Mouse (Mus musculus) CH12.LX (cell line): ENCODE results near the gene Slc13a2. TPM values are rescaled to one million over a fixed set of nuclear protein-coding genes. Genes with fewer than 3 reads are reported as not detected.

Source experiments
- DNase-seq: peaks from one replicate; pipeline ENCODE4 v3.0.0-alpha.2; 2013; ENCODE audit errors: extremely low read depth
- H3K27ac ChIP-seq: 2 replicates; pipeline ENCODE4 v1.5.1; 2012; ENCODE audit warnings: low read depth, mild to moderate bottlenecking, control low read depth, moderate library complexity; ENCODE audit not compliant: insufficient read depth
- H3K27me3 ChIP-seq: replicated peaks from 2 replicates; pipeline ENCODE3; 2012; ENCODE audit warnings: inconsistent platforms
- H3K36me3 ChIP-seq, 2 experiments: replicated peaks in 1 of 2; 2 replicates each; pipeline versions ENCODE3 to v1.6.1; 2012; ENCODE audit warnings: inconsistent platforms in 1 of 2, low read length in 1 of 2, mild to moderate bottlenecking in 1 of 2, mixed read lengths in 1 of 2, moderate library complexity in 1 of 2; ENCODE audit not compliant: control insufficient read depth in 1 of 2, insufficient read depth in 1 of 2
- H3K4me1 ChIP-seq, 2 experiments: 2 replicates each; pipeline ENCODE4 v1.6.1; 2012; ENCODE audit warnings: inconsistent platforms in 1 of 2, moderate library complexity in 1 of 2; ENCODE audit not compliant: insufficient read depth in 2 of 2, control insufficient read depth in 1 of 2
- H3K4me2 ChIP-seq: 2 replicates; pipeline ENCODE4 v1.6.1; 2012; ENCODE audit warnings: low read depth, mild to moderate bottlenecking, control low read depth; ENCODE audit not compliant: poor library complexity, insufficient read depth, severe bottlenecking
- H3K4me3 ChIP-seq, 3 experiments: fragments of 150-350 bp in 1 of 3; sonication (generic) in 1 of 3; replicated peaks in 1 of 3; 2 replicates each; pipeline versions ENCODE3 to v1.5.1; 2011 to 2012; ENCODE audit warnings: low read depth in 2 of 3, low read length in 2 of 3, mild to moderate bottlenecking in 2 of 3, moderate library complexity in 2 of 3, control low read depth in 1 of 3, improper control_type of control experiment in 1 of 3, inconsistent platforms in 1 of 3, mixed read lengths in 1 of 3; ENCODE audit not compliant: poor library complexity in 1 of 3
- H3K79me2 ChIP-seq: replicated peaks from 2 replicates; pipeline ENCODE4 v1.6.1; 2012; ENCODE audit warnings: mild to moderate bottlenecking, moderate library complexity; ENCODE audit not compliant: control insufficient read depth, poor library complexity, insufficient read depth, severe bottlenecking; ENCODE audit errors: extremely low read depth
- H3K9ac ChIP-seq: 2 replicates; pipeline ENCODE4 v1.6.1; 2012; ENCODE audit warnings: low read depth, mild to moderate bottlenecking, control low read depth, moderate library complexity; ENCODE audit not compliant: insufficient read depth
- H3K9me3 ChIP-seq: replicated peaks from 2 replicates; pipeline ENCODE3; 2012; ENCODE audit warnings: low read length, inconsistent platforms, mixed read lengths
- BHLHE40 ChIP-seq: IDR thresholded peaks from 2 replicates; pipeline ENCODE4 v1.6.1; 2011; ENCODE audit warnings: mild to moderate bottlenecking, low read depth, low read length, improper control_type of control experiment
- CTCF ChIP-seq, 2 experiments: IDR thresholded peaks in 1 of 2; conservative IDR thresholded peaks in 1 of 2; 2 replicates each; pipeline ENCODE4 v1.5.1; 2011 to 2012; ENCODE audit warnings: low read depth in 2 of 2, low read length in 2 of 2, improper control_type of control experiment in 1 of 2, inconsistent platforms in 1 of 2, mild to moderate bottlenecking in 1 of 2, moderate library complexity in 1 of 2
- ETS1 ChIP-seq: conservative IDR thresholded peaks from 2 replicates; pipeline ENCODE4 v1.6.1; 2012; ENCODE audit warnings: low read depth, mild to moderate bottlenecking, inconsistent platforms, low read length, improper control_type of control experiment, moderate library complexity
- IRF4 ChIP-seq: IDR thresholded peaks from 2 replicates; pipeline ENCODE4 v1.6.1; 2014; ENCODE audit warnings: low read depth, mild to moderate bottlenecking, inconsistent platforms, low read length, improper control_type of control experiment
- JUN ChIP-seq: IDR thresholded peaks from 2 replicates; pipeline ENCODE4 v1.6.1; 2011; ENCODE audit warnings: low read depth, mild to moderate bottlenecking, low read length, improper control_type of control experiment, moderate library complexity; ENCODE audit not compliant: insufficient read depth
- MAZ ChIP-seq: IDR thresholded peaks from 2 replicates; pipeline ENCODE4 v1.6.1; 2012; ENCODE audit warnings: low read depth, mild to moderate bottlenecking, inconsistent platforms, low read length, improper control_type of control experiment, moderate library complexity
- MEF2A ChIP-seq: IDR thresholded peaks from 2 replicates; pipeline ENCODE4 v1.6.1; 2014; ENCODE audit warnings: low read depth, mild to moderate bottlenecking, inconsistent platforms, low read length, improper control_type of control experiment, borderline replicate concordance
- RAD21 ChIP-seq: IDR thresholded peaks from 2 replicates; pipeline ENCODE4 v1.6.1; 2011; ENCODE audit warnings: low read depth, mild to moderate bottlenecking, low read length, improper control_type of control experiment, moderate library complexity
- SIN3A ChIP-seq: IDR thresholded peaks from 2 replicates; pipeline ENCODE4 v1.6.1; 2012; ENCODE audit warnings: low read length, improper control_type of control experiment, inconsistent platforms
- TBP ChIP-seq: conservative IDR thresholded peaks from 2 replicates; pipeline ENCODE4 v1.6.1; 2011; ENCODE audit warnings: low read depth, low read length, improper control_type of control experiment
- UBTF ChIP-seq: IDR thresholded peaks from 2 replicates; pipeline ENCODE4 v1.6.1; 2012; ENCODE audit warnings: low read depth, mild to moderate bottlenecking, inconsistent platforms, low read length, improper control_type of control experiment, moderate library complexity
- USF1 ChIP-seq: IDR thresholded peaks from 2 replicates; pipeline ENCODE4 v1.6.1; 2014; ENCODE audit warnings: low read depth, mild to moderate bottlenecking, inconsistent platforms, low read length, improper control_type of control experiment
- ZC3H11A ChIP-seq: IDR thresholded peaks from 2 replicates; pipeline ENCODE4 v1.6.1; 2012; ENCODE audit warnings: low read depth, mild to moderate bottlenecking, inconsistent platforms, low read length, improper control_type of control experiment
- ZKSCAN1 ChIP-seq: IDR thresholded peaks from 2 replicates; pipeline ENCODE4 v1.6.1; 2012; ENCODE audit warnings: low read depth, inconsistent platforms, low read length, improper control_type of control experiment, borderline replicate concordance
- ZMIZ1 ChIP-seq: IDR thresholded peaks from 2 replicates; pipeline ENCODE4 v1.6.1; 2012; ENCODE audit warnings: low read depth, mild to moderate bottlenecking, inconsistent platforms, low read length, improper control_type of control experiment
- dilution Hi-C: fragments of 300-500 bp; cut with MboI; formaldehyde crosslinking; loops from 2 replicates; pipeline ENCODE4 v1.14.3; 2020; ENCODE audit warnings: low sequenced_read_pairs; ENCODE audit not compliant: extremely low pct_unique_long_range_greater_than_20kb, extremely low pct_ligation_motif_present
- in situ Hi-C: fragments of 300-500 bp; cut with MboI; formaldehyde crosslinking; loops from 3 replicates; pipeline ENCODE4 v1.14.3; 2019; ENCODE audit warnings: low sequenced_read_pairs, low pct_ligation_motif_present, low pct_unique_long_range_greater_than_20kb, mixed read lengths
- polyA plus RNA-seq: library from polyadenylated mRNA; unstranded; fragments of >175 nt; gene quantifications from 2 replicates; pipeline ENCODE4 v1.2.1, GENCODE M21; 2012; ENCODE audit warnings: low read depth; ENCODE audit not compliant: insufficient read length
- total RNA-seq, 2 experiments: library from RNA; depleted of rRNA; stranded (reverse); fragments of 300-350 nt in 1 of 2; fragments of >200 nt in 1 of 2; gene quantifications; 2 replicates each; pipeline ENCODE4 v1.2.3; 2012 to 2014

Slc13a2 gene
- total and polyA plus RNA-seq, 3 experiments = not detected

- no peak overlapping the region for H3K27ac ChIP-seq
- H3K4me3 ChIP-seq = no peak overlapping the region
- H3K27me3 ChIP-seq = peaks cover 8% of the 10 kb centered on the region
- in situ Hi-C loops = loop anchor here (5.0 kb wide), 1 partner anchor 35 kb away; the partner anchor contains the start of genes Sarm1 and Vtn
- no peaks in the 10 kb centered on the region for H3K79me2 ChIP-seq
- dilution Hi-C loops = no loop called here
- H3K36me3 ChIP-seq = no peaks in the 10 kb centered on the region
- H3K9ac ChIP-seq = no peak overlapping the region
- TF ChIP-seq MEF2A = no peak
- no peak for TF ChIP-seq JUN
- TF ChIP-seq ZKSCAN1 = no peak
- no peak for TF ChIP-seq RAD21
- H3K4me2 ChIP-seq = no peak overlapping the region
- no peak for DNase-seq
- H3K9me3 ChIP-seq = peaks cover 8% of the 10 kb centered on the region
- peaks cover 9 to 14% of the 10 kb centered on the region in 2 experiments for H3K4me1 ChIP-seq
These were observed 40.7 kb upstream of the Slc13a2 start for GRCm38 (mm10) chr11:78462669-78463068.

- no peak overlapping the region for H3K27ac ChIP-seq
- no peak overlapping the region for H3K4me3 ChIP-seq
- no peak overlapping the region for H3K9ac ChIP-seq
- H3K4me1 ChIP-seq = peaks cover 9 to 14% of the 10 kb centered on the region in 2 experiments
- dilution Hi-C loops = no loop called here
- peaks cover 8% of the 10 kb centered on the region for H3K9me3 ChIP-seq
- TF ChIP-seq MAZ (no peak), BHLHE40 (no peak), RAD21 (peak; percentile 10), UBTF (no peak), CTCF (conservative IDR thresholded peaks at IDR 0.05 in 1 of 2, IDR thresholded peaks at IDR 0.05 in 1 of 2; ENCODE audit: low read depth in 2 of 2, low read length in 2 of 2) (peak; percentile 56 to 69)
- TF ChIP-seq, all 38 proteins: peak for 2
- no peaks in the 10 kb centered on the region for H3K36me3 ChIP-seq
- peak; percentile 44 for DNase-seq
- peaks cover 13% of the 10 kb centered on the region for H3K27me3 ChIP-seq
- in situ Hi-C loops = loop anchor here (5.0 kb wide), 1 partner anchor 35 kb away; the partner anchor contains the start of genes Sarm1 and Vtn
- H3K4me2 ChIP-seq = no peak overlapping the region
- H3K79me2 ChIP-seq = no peaks in the 10 kb centered on the region
These were observed 39.9 kb upstream of the Slc13a2 start for GRCm38 (mm10) chr11:78461894-78462293.

DNA sequence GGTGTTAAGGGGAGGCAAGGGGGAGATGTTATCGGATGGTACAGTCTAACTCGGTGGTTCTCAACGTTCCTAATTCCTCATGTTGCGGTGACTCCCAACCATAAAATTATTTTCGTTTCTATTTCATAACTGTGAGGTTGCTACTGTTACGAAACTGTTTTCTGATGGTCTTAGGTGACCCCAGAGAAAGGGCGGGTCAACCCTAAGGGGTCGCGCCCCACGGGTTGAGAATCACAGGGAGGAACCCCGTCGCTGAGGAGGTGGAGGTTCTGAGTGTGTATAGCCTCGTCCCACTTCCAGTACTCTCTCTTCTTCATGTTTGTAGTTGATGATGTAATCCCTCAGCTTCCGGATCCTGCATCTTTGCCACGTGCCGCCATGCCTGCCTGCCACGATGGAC, 36.7 kb upstream of the Slc13a2 start:
- H3K79me2 ChIP-seq = no peaks in the 10 kb centered on the region
- H3K27me3 ChIP-seq = peaks cover 19% of the 10 kb centered on the region
- H3K9me3 ChIP-seq = peaks cover 8% of the 10 kb centered on the region
- TF ChIP-seq TBP (no peak), ZC3H11A (no peak), ETS1 (no peak), SIN3A (no peak), USF1 (no peak), ZMIZ1 (no peak), ZKSCAN1 (no peak), IRF4 (no peak)
- TF ChIP-seq, all 38 proteins: peak for 0
- Histone ChIP-seq H3K4me1 (peaks cover 2 to 8% of the 10 kb centered on the region in 2 experiments; a peak in 3 of 4 replicates), H3K4me2 (no peak overlapping the region), H3K27ac (no peak overlapping the region), H3K9ac (no peak overlapping the region), H3K4me3 (no peak overlapping the region), H3K36me3 (no peaks in the 10 kb centered on the region)
- no peak for DNase-seq
- in situ Hi-C loops = no loop called here
- dilution Hi-C loops = no loop called here
